In the genomic region with DNA sequence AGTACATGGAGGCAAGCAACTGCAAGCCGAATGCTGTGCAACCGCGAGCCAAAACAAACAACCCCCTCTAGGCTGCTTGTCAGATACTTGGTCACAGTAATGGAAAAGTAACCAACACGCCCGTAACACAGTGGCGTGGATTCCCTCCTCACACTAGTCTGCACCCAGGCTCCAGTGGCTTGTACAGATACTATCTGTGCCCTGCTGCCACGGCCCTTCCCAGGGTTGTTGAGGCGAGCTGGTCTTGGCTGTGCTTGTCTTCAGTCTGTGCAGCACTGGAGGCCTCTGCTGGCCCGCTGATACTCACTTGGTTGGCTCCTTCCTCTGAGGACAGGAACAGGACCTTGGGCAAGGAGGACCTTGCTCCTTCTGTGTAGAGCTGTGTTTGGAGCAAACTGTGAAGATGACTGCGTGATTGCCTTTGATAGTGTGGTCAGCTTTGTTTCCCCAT, we compare ENCODE assay signal across 9 mouse cellular contexts. TPM values are rescaled to one million over a fixed set of nuclear protein-coding genes. Genes with fewer than 3 reads are reported as not detected.
DNase-seq lines count a peak whose midpoint lies in the region; ATAC-seq and TF ChIP-seq lines count a peak whose summit lies in the region.
"Had no signal": no experiment of that assay in that cellular context is flagged by ENCODE, and none has a peak within 500 bp of the region (broad histone marks: within the 10 kb centered on the region; RNA-seq: fewer than 3 reads in every experiment).

No protein-coding gene starts in this region.

- TF ChIP-seq RAD21 in MEL (IDR thresholded peaks at IDR 0.05; ENCODE audit: low read depth, low read length) = no peak

- no peaks in the 10 kb centered on the region for H3K9me3 ChIP-seq in MEL (replicated peaks; ENCODE audit: insufficient read depth, low read length)
- no peaks in the 10 kb centered on the region for H3K9me3 ChIP-seq in forebrain, embryonic 12.5 days
- H3K9me3 ChIP-seq: limb, embryonic 15.5 days had no signal

- H3K9ac ChIP-seq in MEL (ENCODE audit: control insufficient read depth, low read depth, low read length, poor library complexity, severe bottlenecking) = no peak overlapping the region
- no peak overlapping the region for H3K9ac ChIP-seq in forebrain, embryonic 12.5 days
- H3K9ac ChIP-seq: limb, embryonic 15.5 days had no signal

- peaks cover 0 to 5% of the 10 kb centered on the region in 2 experiments; a peak in 1 of 4 replicates for H3K36me3 ChIP-seq in MEL (ENCODE audit: control insufficient read depth in 1 of 2, insufficient read depth in 2 of 2, low read length in 2 of 2)
- H3K36me3 ChIP-seq in small intestine, adult 2 months (ENCODE audit: control insufficient read depth, insufficient read depth, low read length) = no peaks in the 10 kb centered on the region
- H3K36me3 ChIP-seq in forebrain, embryonic 12.5 days (replicated peaks) = no peaks in the 10 kb centered on the region
- H3K36me3 ChIP-seq: limb, embryonic 15.5 days had no signal

- no peak for TF ChIP-seq POLR2A in MEL (IDR thresholded peaks at IDR 0.05; ENCODE audit: control insufficient read depth in 1 of 2, insufficient read depth in 1 of 2, low read depth in 1 of 2, low read length in 2 of 2, poor library complexity in 1 of 2)
- no peak for TF ChIP-seq POLR2A in small intestine, adult 2 months (IDR thresholded peaks at IDR 0.05; ENCODE audit: low read depth, low read length)

- DNase-seq in 3134 (ENCODE audit: extremely low read depth, insufficient read length, low spot score) = peak; percentile 27
- DNase-seq in MEL (ENCODE audit: low read depth, low spot score) = peak; percentile 9
- peak; percentile 13 for DNase-seq in gonadal fat pad, adult 2 months (ENCODE audit: low read depth)
- peak; percentile 34 for DNase-seq in kidney, adult 9 months
- no peak for DNase-seq in thymus, postnatal 14 days

- 23% methylated on average over 10 of the region's 10 CpGs for WGBS in small intestine, adult 2 months
- 87% methylated on average over 10 of the region's 10 CpGs for WGBS in forebrain, embryonic 12.5 days

- no peak overlapping the region for H3K4me2 ChIP-seq in forebrain, embryonic 12.5 days
- H3K4me2 ChIP-seq: limb, embryonic 15.5 days had no signal

- H3K27me3 ChIP-seq in MEL (ENCODE audit: control insufficient read depth in 1 of 2, insufficient read depth in 2 of 2, low read length in 2 of 2) = no peaks in the 10 kb centered on the region
- no peaks in the 10 kb centered on the region for H3K27me3 ChIP-seq in small intestine, adult 2 months (ENCODE audit: control insufficient read depth, insufficient read depth, low read length)
- no peaks in the 10 kb centered on the region for H3K27me3 ChIP-seq in forebrain, embryonic 12.5 days
- H3K27me3 ChIP-seq: limb, embryonic 15.5 days had no signal

- no peak overlapping the region for H3K27ac ChIP-seq in MEL (ENCODE audit: control insufficient read depth, low read depth, low read length)
- peak overlapping the region; percentile 37; the same call in 1 of the 2 replicates for H3K27ac ChIP-seq in small intestine, adult 2 months (ENCODE audit: insufficient read depth, low read depth, low read length)
- H3K27ac ChIP-seq in forebrain, embryonic 12.5 days = no peak overlapping the region
- H3K27ac ChIP-seq: limb, embryonic 15.5 days had no signal

- H3K4me3 ChIP-seq in MEL (ENCODE audit: control insufficient read depth in 1 of 2, insufficient read depth in 1 of 2, low read depth in 2 of 2, low read length in 2 of 2) = no peak overlapping the region
- no peak overlapping the region for H3K4me3 ChIP-seq in small intestine, adult 2 months (ENCODE audit: low read depth, low read length)
- no peak overlapping the region for H3K4me3 ChIP-seq in forebrain, embryonic 12.5 days (replicated peaks)
- H3K4me3 ChIP-seq: limb, embryonic 15.5 days had no signal

- ATAC-seq in frontal cortex, adult (ENCODE audit: low TSS enrichment) = no peak
- ATAC-seq in forebrain, embryonic 12.5 days (ENCODE audit: low FRiP score) = no peak

- H3K4me1 ChIP-seq in MEL (ENCODE audit: control insufficient read depth in 1 of 2, insufficient read depth in 2 of 2, low read length in 2 of 2) = peaks cover 3 to 13% of the 10 kb centered on the region in 2 experiments; a peak in 2 of 4 replicates
- peaks cover 31% of the 10 kb centered on the region; the same call in 1 of the 2 replicates for H3K4me1 ChIP-seq in small intestine, adult 2 months (ENCODE audit: control insufficient read depth, insufficient read depth, insufficient read length, low read length)
- peaks cover 26% of the 10 kb centered on the region for H3K4me1 ChIP-seq in forebrain, embryonic 12.5 days

- no peak for TF ChIP-seq CTCF in MEL (IDR thresholded peaks at IDR 0.05 in 2 of 3, conservative IDR thresholded peaks at IDR 0.05 in 1 of 3; ENCODE audit: control insufficient read depth in 1 of 3, insufficient read depth in 1 of 3, low read depth in 2 of 3, low read length in 3 of 3, poor library complexity in 1 of 3, severe bottlenecking in 1 of 3)
- TF ChIP-seq CTCF in small intestine, adult 2 months (IDR thresholded peaks at IDR 0.05; ENCODE audit: extremely low read depth, insufficient read length, insufficient replicate concordance, low read depth, low read length) = no peak

- no peaks in the 10 kb centered on the region for H3K79me2 ChIP-seq in MEL (ENCODE audit: control insufficient read depth, insufficient read depth, low read length, poor library complexity)

- no peak for TF ChIP-seq EP300 in MEL (IDR thresholded peaks at IDR 0.05; ENCODE audit: low read depth in 1 of 2, low read length in 2 of 2)

TF ChIP-seq in MEL, 35 proteins besides CTCF, POLR2A, EP300 and RAD21:
- no peak for TF ChIP-seq BHLHE40 (IDR thresholded peaks at IDR 0.05; ENCODE audit: borderline replicate concordance, low read depth, low read length)
- no peak for TF ChIP-seq ZC3H11A (IDR thresholded peaks at IDR 0.05; ENCODE audit: low read depth, low read length)
- no peak for TF ChIP-seq JUND (IDR thresholded peaks at IDR 0.05; ENCODE audit: low read depth, low read length)
- no peak for TF ChIP-seq MAFK (IDR thresholded peaks at IDR 0.05; ENCODE audit: borderline replicate concordance, low read depth, low read length)
- no peak for TF ChIP-seq KAT2A (conservative IDR thresholded peaks at IDR 0.05; ENCODE audit: low read depth, low read length)
- TF ChIP-seq SMC3 (IDR thresholded peaks at IDR 0.05; ENCODE audit: low read depth, low read length) = no peak
- TF ChIP-seq POLR2AphosphoS2 (IDR thresholded peaks at IDR 0.05; ENCODE audit: low read length) = no peak

RNA-seq across cellular contexts. Expression of gene Inpp5a, which starts 52.9 kb away (rescaled TPM):
- total RNA-seq in MEL (2012; rRNA removed) = 4.8 and 5.7 TPM in 2 replicates
- 10 to 100 TPM in 1 of 2 experiments, not detected in 1; 14.4 TPM for polyA plus RNA-seq in MEL (2012; ENCODE audit: insufficient read depth in 1 of 2, insufficient read length in 2 of 2, low read depth in 1 of 2, low replicate concordance in 2 of 2, missing spikeins in 1 of 2)
- polyA plus RNA-seq in gonadal fat pad, adult 2 months (2012; rRNA removed) = 26.2 and 33.9 TPM in 2 replicates
- polyA plus RNA-seq in small intestine, adult 2 months (2012; rRNA removed) = 21.5 and 56.6 TPM in 2 replicates
- polyA plus RNA-seq in forebrain, embryonic 12.5 days (2016; fragmentation: Nextera tagmentation; extraction: Ambion mirVana) = 17.3 TPM in 2 replicates
